Mouse (Mus musculus) lung, embryonic 14.5 days (tissue): ENCODE results near the gene Tm4sf5. TPM values are rescaled to one million over a fixed set of nuclear protein-coding genes. Genes with fewer than 3 reads are reported as not detected.

Source experiments
- ATAC-seq: fragments of 200-750 bp; cut with Nextera tagmentation; 2 replicates; pipeline ENCODE4 v1.8.0; 2017; ENCODE audit warnings: mild to moderate bottlenecking, moderate TSS enrichment, moderate library complexity; ENCODE audit not compliant: insufficient read depth
- DNase-seq: peaks from one replicate; pipeline ENCODE4 v3.0.0-alpha.2; 2015
- H3K27ac ChIP-seq: fragments of 300-500 bp; sonication (generic); 2 replicates; pipeline ENCODE4 v1.5.1; 2014; ENCODE audit warnings: low read depth, mild to moderate bottlenecking, moderate library complexity
- H3K27me3 ChIP-seq: fragments of 300-500 bp; sonication (generic); 2 replicates; pipeline ENCODE4 v1.6.1; 2014; ENCODE audit warnings: low read length, control low read depth; ENCODE audit not compliant: insufficient read depth
- H3K36me3 ChIP-seq: fragments of 300-500 bp; sonication (generic); 2 replicates; pipeline ENCODE4 v1.6.1; 2014; ENCODE audit warnings: control low read depth; ENCODE audit not compliant: insufficient read depth
- H3K4me1 ChIP-seq: fragments of 300-500 bp; sonication (generic); 2 replicates; pipeline ENCODE4 v1.6.1; 2014; ENCODE audit warnings: antibody characterized with exemption, control low read depth; ENCODE audit not compliant: insufficient read depth
- H3K4me2 ChIP-seq: fragments of 300-500 bp; sonication (generic); 2 replicates; pipeline ENCODE4 v1.6.1; 2014; ENCODE audit warnings: mild to moderate bottlenecking
- H3K4me3 ChIP-seq: fragments of 300-500 bp; sonication (generic); 2 replicates; pipeline ENCODE4 v1.5.1; 2014; ENCODE audit warnings: low read depth, low read length
- H3K9ac ChIP-seq: fragments of 300-500 bp; sonication (generic); 2 replicates; pipeline ENCODE4 v1.6.1; 2014
- H3K9me3 ChIP-seq: fragments of 300-500 bp; sonication (generic); 2 replicates; pipeline ENCODE4 v1.6.1; 2016; ENCODE audit warnings: low read depth, low read length, control low read depth
- CTCF ChIP-seq: IDR thresholded peaks from 2 replicates; pipeline ENCODE4 v1.5.1; 2016; ENCODE audit warnings: antibody characterized with exemption, low read depth
- WGBS: fragments of 180-500 bp; shearing (Covaris S2); extraction: QIAGEN DNeasy Blood & Tissue Kit; methylation state at CpG from one replicate; pipeline ENCODE4 v1.1.7; 2014; 5-methylcytosine and 5-hydroxymethylcytosine counted together
- polyA plus RNA-seq: library from polyadenylated mRNA; unstranded; fragments of >200 nt; fragmentation: Nextera tagmentation; extraction: Ambion mirVana; gene quantifications from 2 replicates; pipeline ENCODE4 v1.2.1, GENCODE M21; 2014

The Tm4sf5 gene
- polyA plus RNA-seq, 1 experiment from 2014 or later, result 1.2 TPM

DNA sequence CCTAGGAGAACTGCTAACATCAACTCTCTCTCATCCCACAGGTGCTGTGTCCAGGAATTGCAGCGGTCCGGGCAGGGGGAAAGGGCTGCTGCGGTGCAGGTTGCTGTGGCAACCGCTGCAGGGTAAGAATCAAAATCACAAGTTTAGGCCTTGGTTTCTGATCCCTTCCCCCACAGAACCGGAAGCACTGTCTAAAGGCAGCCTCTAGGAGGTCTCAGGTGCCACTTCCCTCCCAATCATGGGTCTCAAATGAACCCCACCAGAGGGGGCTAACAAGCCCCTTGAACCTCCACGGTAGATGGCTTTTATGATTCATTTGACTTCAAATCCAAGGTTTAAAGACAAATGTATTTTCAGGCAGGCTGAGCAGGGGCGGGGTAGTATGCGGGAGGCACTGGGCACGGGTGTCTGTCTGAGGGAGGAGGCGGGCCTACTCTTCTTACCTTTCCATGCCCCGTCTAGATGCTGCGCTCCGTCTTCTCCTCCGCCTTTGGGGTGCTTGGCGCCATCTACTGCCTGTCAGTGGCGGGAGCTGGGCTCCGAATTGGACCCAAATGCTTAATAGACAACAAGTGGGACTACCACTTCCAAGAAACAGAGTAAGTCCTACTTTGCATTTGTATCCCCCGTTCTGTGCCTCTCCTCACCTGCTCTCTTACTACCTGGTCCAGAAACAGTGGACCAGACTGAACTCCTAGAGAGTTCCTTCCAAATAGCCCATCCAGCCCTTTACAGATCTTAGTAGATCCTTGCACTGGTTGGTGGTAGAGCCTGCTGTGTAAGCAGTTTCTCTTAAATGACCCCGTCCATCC, 4.9 kb downstream of the Tm4sf5 start:
- ATAC-seq (peak; percentile 62; the same call in 1 of the 2 replicates), DNase-seq (peak; percentile 78)
- 7% methylated on average over 19 of the region's 19 CpGs for WGBS
- H3K27me3 ChIP-seq, result no peaks in the 10 kb centered on the region
- H3K9me3 ChIP-seq, result no peaks in the 10 kb centered on the region
- no peaks in the 10 kb centered on the region for H3K4me1 ChIP-seq
- H3K9ac ChIP-seq, result no peak overlapping the region
- no peaks in the 10 kb centered on the region for H3K36me3 ChIP-seq
- TF ChIP-seq CTCF, result peak; percentile 72
- no peak overlapping the region for H3K4me3 ChIP-seq
- peak overlapping the region; percentile 8; the same call in 1 of the 2 replicates for H3K4me2 ChIP-seq
- no peak overlapping the region for H3K27ac ChIP-seq

- Histone ChIP-seq H3K27me3 (no peaks in the 10 kb centered on the region), H3K4me3 (no peak overlapping the region), H3K4me1 (no peaks in the 10 kb centered on the region), H3K36me3 (no peaks in the 10 kb centered on the region), H3K27ac (no peak overlapping the region), H3K9ac (no peak overlapping the region), H3K9me3 (no peaks in the 10 kb centered on the region), H3K4me2 (no peak overlapping the region)
- ATAC-seq (no peak), DNase-seq (no peak)
- TF ChIP-seq CTCF, result no peak
- 58% methylated on average over 2 of the region's 2 CpGs for WGBS
Observed at GRCm38 (mm10) chr11:70511242-70511641, 6.2 kb downstream of the Tm4sf5 start.

DNA sequence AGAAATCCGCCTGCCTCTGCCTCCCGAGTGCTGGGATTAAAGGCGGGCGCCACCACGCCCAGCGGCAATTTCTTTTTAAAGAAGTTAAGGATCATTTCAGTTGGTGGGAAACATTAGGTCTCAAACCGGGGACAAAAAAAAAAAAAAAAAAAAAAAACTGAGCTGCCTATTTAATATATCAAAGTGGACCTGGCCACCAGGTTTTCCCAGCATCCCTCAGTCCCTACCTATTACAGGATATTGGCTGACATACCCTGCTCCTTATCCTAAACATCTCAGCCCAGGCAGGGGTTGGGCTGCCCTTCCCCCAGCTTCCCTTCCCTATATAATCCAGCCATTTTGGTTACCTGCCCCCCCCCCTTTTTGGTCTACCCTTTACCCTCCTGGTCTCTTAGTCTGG, 6.8 kb downstream of the Tm4sf5 start:
- no peak overlapping the region for H3K4me2 ChIP-seq
- ATAC-seq (no peak), DNase-seq (no peak)
- 85% methylated on average over 7 of the region's 7 CpGs for WGBS
- no peaks in the 10 kb centered on the region for H3K27me3 ChIP-seq
- no peaks in the 10 kb centered on the region for H3K9me3 ChIP-seq
- H3K4me3 ChIP-seq, result no peak overlapping the region
- no peak overlapping the region for H3K27ac ChIP-seq
- H3K36me3 ChIP-seq, result no peaks in the 10 kb centered on the region
- no peak for TF ChIP-seq CTCF
- no peaks in the 10 kb centered on the region for H3K4me1 ChIP-seq
- H3K9ac ChIP-seq, result no peak overlapping the region

GRCm38 (mm10) chr11:70512709-70513342, 7.8 kb downstream of the Tm4sf5 start:
- no peaks in the 10 kb centered on the region for H3K9me3 ChIP-seq
- H3K4me2 ChIP-seq, result no peak overlapping the region
- no peak overlapping the region for H3K27ac ChIP-seq
- no peak overlapping the region for H3K9ac ChIP-seq
- H3K27me3 ChIP-seq, result no peaks in the 10 kb centered on the region
- no peak overlapping the region for H3K4me3 ChIP-seq
- H3K4me1 ChIP-seq, result no peaks in the 10 kb centered on the region
- TF ChIP-seq CTCF, result no peak
- ATAC-seq (no peak), DNase-seq (no peak)
- H3K36me3 ChIP-seq, result no peaks in the 10 kb centered on the region
- 73% methylated on average over 7 of the region's 7 CpGs for WGBS

- no peak for DNase-seq
- WGBS, result 55% methylated on average over 11 of the region's 11 CpGs
- H3K27me3 ChIP-seq, result no peaks in the 10 kb centered on the region
Observed at GRCm38 (mm10) chr11:70513520-70513919, 8.5 kb downstream of the Tm4sf5 start.

DNA sequence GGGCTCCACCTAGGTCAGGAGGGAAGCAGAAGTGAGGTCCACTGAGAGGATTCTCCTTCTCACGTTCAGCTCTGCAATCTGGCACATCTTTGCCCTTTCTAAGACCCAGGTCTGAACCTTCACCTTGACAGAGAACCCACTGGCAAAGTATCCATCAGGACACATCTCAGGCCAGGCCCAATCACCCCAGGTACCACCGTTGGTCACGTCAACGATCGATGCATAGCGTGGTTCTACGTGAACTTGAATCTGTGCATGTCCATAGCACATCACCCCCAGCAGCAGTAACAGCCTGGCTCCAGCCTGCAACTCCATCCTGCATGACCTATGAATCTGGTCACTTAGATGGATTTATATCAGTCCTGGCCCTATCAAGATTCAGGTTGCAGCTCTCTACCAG, 9.2 kb downstream of the Tm4sf5 start, which contains the start of gene Vmo1:
Gene Vmo1 (minus strand): TSS at position 329 of the 400 bp plus-strand sequence.
- 82% methylated on average over 7 of the region's 7 CpGs for WGBS
- Histone ChIP-seq H3K4me2 (no peak within 1 kb of the TSS), H3K27me3 (no peaks in the 10 kb centered on the region), H3K4me1 (no peaks in the 10 kb centered on the region), H3K9me3 (no peaks in the 10 kb centered on the region), H3K36me3 (no peaks in the 10 kb centered on the region), H3K4me3 (no peak within 1 kb of the TSS), H3K9ac (no peak within 1 kb of the TSS; the same call in 1 of the 2 replicates), H3K27ac (no peak within 1 kb of the TSS)
- no peak for TF ChIP-seq CTCF
- DNase-seq, result no peak
- no peak for ATAC-seq

More at GRCm38 (mm10) chr11:70513520-70513919, 8.5 kb downstream of the Tm4sf5 start:
- ATAC-seq, result no peak
- Histone ChIP-seq H3K4me1 (no peaks in the 10 kb centered on the region), H3K9ac (no peak overlapping the region), H3K27ac (no peak overlapping the region), H3K9me3 (no peaks in the 10 kb centered on the region), H3K36me3 (no peaks in the 10 kb centered on the region), H3K4me3 (no peak overlapping the region), H3K4me2 (no peak overlapping the region)
- 0 out of 2 replicates have a peak, but pooled peaks have one; percentile 4 for TF ChIP-seq CTCF

DNA sequence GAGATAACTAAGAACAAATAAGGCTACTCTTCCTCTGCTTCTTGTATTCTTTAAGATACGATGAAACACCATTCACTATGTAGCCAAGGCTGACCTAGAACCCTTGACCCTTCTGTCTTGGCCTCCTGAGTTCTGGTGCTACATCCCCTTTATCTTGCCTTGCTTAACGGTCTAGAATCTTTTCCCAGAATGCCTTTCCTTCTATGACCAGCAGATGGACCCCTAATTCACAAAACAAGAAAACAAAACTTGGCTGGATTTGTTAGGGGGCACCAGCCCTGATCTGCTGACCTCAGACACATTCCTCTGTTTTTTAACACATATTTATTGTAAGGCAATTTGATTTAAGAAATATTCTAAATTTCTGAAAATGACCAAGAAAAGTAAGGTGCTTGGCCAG, 11.3 kb downstream of the Tm4sf5 start:
- Histone ChIP-seq H3K9me3 (no peaks in the 10 kb centered on the region), H3K36me3 (no peaks in the 10 kb centered on the region), H3K4me2 (no peak overlapping the region), H3K27ac (no peak overlapping the region), H3K27me3 (no peaks in the 10 kb centered on the region), H3K9ac (no peak overlapping the region), H3K4me3 (no peak overlapping the region), H3K4me1 (peaks cover 8% of the 10 kb centered on the region; the same call in 1 of the 2 replicates)
- ATAC-seq, result no peak
- DNase-seq, result peak; percentile 81
- WGBS, result 23% methylated on average over 2 of the region's 2 CpGs
- TF ChIP-seq CTCF, result peak; percentile 74
